Mouse (Mus musculus) limb, embryonic 10.5 days (tissue): ENCODE measurements at regions not wholly inside any gene's neighbourhood (a gene's known extent, or its start where the extent isn't known, plus 50 kb on each side); places are given as distances from the start of the nearest gene placed in this dataset.
A peak's percentile ranks its signal among the peaks of the same experiment; 100 is the strongest.

ENCODE experiments used
- DNase-seq: peaks from one replicate; pipeline ENCODE4 v3.0.0-alpha.2; 2017; ENCODE audit warnings: low spot score
- H3K27ac ChIP-seq: fragments of 300-500 bp; sonication (generic); 2 replicates; pipeline ENCODE4 v1.5.1; 2016; ENCODE audit warnings: mild to moderate bottlenecking
- H3K27me3 ChIP-seq: fragments of 300-500 bp; sonication (generic); 2 replicates; pipeline ENCODE4 v1.6.1; 2016; ENCODE audit warnings: low read depth, mild to moderate bottlenecking; ENCODE audit not compliant: poor library complexity, severe bottlenecking
- H3K36me3 ChIP-seq: fragments of 300-500 bp; sonication (generic); 2 replicates; pipeline ENCODE4 v1.6.1; 2016; ENCODE audit warnings: mild to moderate bottlenecking, moderate library complexity
- H3K4me1 ChIP-seq: fragments of 300-500 bp; sonication (generic); 2 replicates; pipeline ENCODE4 v1.6.1; 2016
- H3K4me3 ChIP-seq: fragments of 300-500 bp; sonication (generic); 2 replicates; pipeline ENCODE4 v1.5.1; 2016; ENCODE audit warnings: mild to moderate bottlenecking, moderate library complexity
- H3K9me3 ChIP-seq: fragments of 300-500 bp; sonication (generic); replicated peaks from 2 replicates; pipeline ENCODE4 v1.6.1; 2016; ENCODE audit warnings: mild to moderate bottlenecking
- WGBS: fragments of 180-500 bp; shearing (Covaris S2); methylation state at CpG from one replicate; pipeline ENCODE4 v1.1.7; 2016; 5-methylcytosine and 5-hydroxymethylcytosine counted together

GRCm38 (mm10) chr1:90397355-90397754 lies 193.6 kb downstream of the Ackr3 start:
- no peak overlapping the region for H3K4me3 ChIP-seq
- peaks cover 15% of the 10 kb centered on the region; the same call in 1 of the 2 replicates for H3K27me3 ChIP-seq
- H3K27ac ChIP-seq = peak overlapping the region; percentile 31; the same call in 1 of the 2 replicates
- no peaks in the 10 kb centered on the region for H3K36me3 ChIP-seq
- peak; percentile 37 for DNase-seq
- H3K4me1 ChIP-seq = peaks cover 14% of the 10 kb centered on the region
- 37% methylated on average over 5 of the region's 5 CpGs for WGBS
- no peaks in the 10 kb centered on the region for H3K9me3 ChIP-seq

DNA sequence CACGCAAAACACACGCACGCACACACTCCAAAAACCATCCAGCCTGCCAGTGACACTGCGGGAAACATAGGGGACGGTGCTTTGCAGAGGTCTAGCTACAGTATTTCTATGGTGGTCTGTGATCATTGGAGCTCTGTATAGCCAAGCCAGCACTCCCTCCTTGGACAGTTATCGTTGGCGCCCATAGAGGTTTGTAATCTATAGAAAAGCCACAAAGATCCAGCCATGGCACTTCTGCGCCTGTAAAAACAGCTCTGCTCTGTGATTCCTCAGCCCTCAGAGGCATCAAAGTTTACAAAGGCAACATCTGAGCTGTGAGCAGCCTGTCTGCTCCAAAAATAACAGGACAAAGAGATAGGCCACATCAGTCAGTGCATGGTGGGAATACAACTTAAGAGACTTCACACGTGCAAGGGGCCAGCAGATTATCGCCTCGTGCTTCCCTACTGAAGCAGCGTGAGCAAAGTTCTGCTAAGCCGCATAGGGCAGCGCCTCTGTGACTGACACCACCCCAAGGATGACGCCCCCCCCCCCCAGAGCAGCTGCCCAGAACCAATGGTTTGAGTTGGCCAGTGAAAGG lies 194.7 kb downstream of the Ackr3 start:
- Histone ChIP-seq H3K4me1 (peaks cover 14% of the 10 kb centered on the region), H3K27me3 (peaks cover 15% of the 10 kb centered on the region; the same call in 1 of the 2 replicates), H3K36me3 (no peaks in the 10 kb centered on the region), H3K9me3 (no peaks in the 10 kb centered on the region), H3K4me3 (no peak overlapping the region), H3K27ac (peak overlapping the region; percentile 12; the same call in 1 of the 2 replicates)
- DNase-seq = no peak
- WGBS = 86% methylated on average over 15 of the region's 15 CpGs

- Histone ChIP-seq H3K4me1 (peaks cover 18% of the 10 kb centered on the region), H3K9me3 (no peaks in the 10 kb centered on the region), H3K36me3 (no peaks in the 10 kb centered on the region), H3K4me3 (no peak overlapping the region), H3K27me3 (peaks cover 5% of the 10 kb centered on the region; the same call in 1 of the 2 replicates), H3K27ac (no peak overlapping the region)
- no peak for DNase-seq
- WGBS = 88% methylated on average over 6 of the region's 6 CpGs
Observed at GRCm38 (mm10) chr1:90403057-90403456, 199.3 kb downstream of the Ackr3 start.

DNA sequence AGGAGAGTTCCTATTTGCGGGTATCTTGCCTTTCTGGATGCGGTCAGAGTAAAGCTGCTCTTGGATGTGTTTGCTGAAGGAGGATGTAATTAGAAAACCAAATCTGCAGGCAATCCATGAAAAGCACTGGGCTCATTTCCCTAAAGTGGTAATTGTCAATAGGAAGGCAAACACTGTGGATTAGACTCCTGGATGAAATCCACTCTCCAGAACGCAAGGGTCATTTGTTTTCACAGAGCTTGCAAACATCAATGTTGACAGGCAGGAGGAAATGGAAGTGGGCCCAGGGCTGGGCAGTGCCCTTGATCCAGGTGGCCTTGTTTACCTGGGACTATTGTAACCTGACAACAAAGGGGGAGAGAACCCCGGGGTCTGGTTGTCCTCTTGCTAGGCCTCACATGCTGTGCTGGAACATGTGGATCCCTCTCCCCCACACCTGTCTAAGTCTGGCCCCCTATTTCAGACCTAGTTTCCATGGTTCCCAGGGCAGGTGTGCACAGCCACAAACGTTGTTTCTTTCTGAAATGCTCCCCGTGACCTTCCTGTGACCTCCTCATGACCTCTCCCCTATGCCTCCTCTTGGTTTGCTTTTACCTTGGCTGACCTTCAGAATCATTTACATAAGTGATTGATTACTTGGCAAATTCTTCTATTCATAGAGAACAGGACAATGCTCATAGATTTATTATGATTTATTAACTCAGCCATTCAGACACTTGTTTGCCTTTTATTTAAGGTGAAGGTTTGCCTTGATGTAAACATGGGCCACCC lies 197.9 kb upstream of the Cops8 start:
- DNase-seq = peak; percentile 31
- Histone ChIP-seq H3K4me1 (peaks cover 18% of the 10 kb centered on the region), H3K27ac (0 out of 2 replicates have a peak overlapping the region, but pooled peaks have one; percentile 51), H3K36me3 (no peaks in the 10 kb centered on the region), H3K27me3 (no peaks in the 10 kb centered on the region; the same call in 1 of the 2 replicates), H3K4me3 (no peak overlapping the region), H3K9me3 (no peaks in the 10 kb centered on the region)
- WGBS = 54% methylated on average over 6 of the region's 6 CpGs

DNA sequence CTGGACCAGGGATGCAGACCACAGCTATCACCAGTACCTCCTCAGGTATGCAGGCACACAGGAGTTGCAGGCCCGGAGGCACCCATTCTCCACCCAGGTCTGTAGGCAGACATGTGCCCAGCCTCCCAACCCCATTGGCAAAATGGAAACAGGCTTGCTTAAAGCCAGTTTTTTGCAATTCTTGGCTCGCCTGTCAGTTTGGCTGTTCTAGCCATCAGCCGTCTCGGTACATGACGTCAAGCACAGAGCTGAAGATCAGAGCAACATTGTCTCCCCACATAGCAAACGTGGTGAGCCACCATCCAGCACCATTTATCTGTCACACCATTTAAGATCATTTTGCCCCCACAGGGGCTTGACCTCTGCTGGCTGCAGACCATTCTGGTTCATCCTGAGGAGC lies 196.1 kb upstream of the Cops8 start:
- Histone ChIP-seq H3K36me3 (no peaks in the 10 kb centered on the region), H3K9me3 (no peaks in the 10 kb centered on the region), H3K27ac (no peak overlapping the region), H3K4me3 (no peak overlapping the region), H3K4me1 (peaks cover 18% of the 10 kb centered on the region), H3K27me3 (no peaks in the 10 kb centered on the region)
- WGBS = 79% methylated on average over 6 of the region's 6 CpGs
- no peak for DNase-seq

- no peak overlapping the region for H3K27ac ChIP-seq
- H3K27me3 ChIP-seq = no peaks in the 10 kb centered on the region
- H3K4me1 ChIP-seq = peaks cover 28% of the 10 kb centered on the region
- 93% methylated on average over 16 of the region's 16 CpGs for WGBS
- DNase-seq = no peak
- H3K36me3 ChIP-seq = no peaks in the 10 kb centered on the region
- H3K4me3 ChIP-seq = no peak overlapping the region
- no peaks in the 10 kb centered on the region for H3K9me3 ChIP-seq
Observed at GRCm38 (mm10) chr1:90408504-90409215, 194.1 kb upstream of the Cops8 start.

DNA sequence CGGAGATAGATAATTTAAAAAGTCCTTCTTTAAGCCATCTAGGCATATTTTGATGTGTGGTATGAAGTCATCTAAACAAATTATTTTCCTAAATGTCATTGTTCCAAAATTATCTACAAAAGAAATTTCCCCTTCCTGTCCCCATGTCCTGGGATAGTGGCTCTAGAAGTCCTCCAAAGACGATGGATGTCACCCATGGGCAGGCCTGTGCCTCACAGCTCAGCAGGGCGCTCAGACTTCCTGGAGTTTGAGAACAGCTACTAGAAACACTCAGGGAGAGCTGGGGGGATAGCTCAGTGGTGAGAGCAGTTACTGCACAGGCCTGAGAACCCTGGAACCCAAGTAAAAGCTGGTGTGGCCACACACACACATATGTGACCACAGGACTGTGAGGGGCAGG lies 193.5 kb upstream of the Cops8 start:
- Histone ChIP-seq H3K4me3 (no peak overlapping the region), H3K4me1 (peaks cover 28% of the 10 kb centered on the region), H3K36me3 (no peaks in the 10 kb centered on the region), H3K9me3 (no peaks in the 10 kb centered on the region), H3K27ac (no peak overlapping the region), H3K27me3 (no peaks in the 10 kb centered on the region)
- DNase-seq = no peak
- 93% methylated on average over 3 of the region's 3 CpGs for WGBS

DNA sequence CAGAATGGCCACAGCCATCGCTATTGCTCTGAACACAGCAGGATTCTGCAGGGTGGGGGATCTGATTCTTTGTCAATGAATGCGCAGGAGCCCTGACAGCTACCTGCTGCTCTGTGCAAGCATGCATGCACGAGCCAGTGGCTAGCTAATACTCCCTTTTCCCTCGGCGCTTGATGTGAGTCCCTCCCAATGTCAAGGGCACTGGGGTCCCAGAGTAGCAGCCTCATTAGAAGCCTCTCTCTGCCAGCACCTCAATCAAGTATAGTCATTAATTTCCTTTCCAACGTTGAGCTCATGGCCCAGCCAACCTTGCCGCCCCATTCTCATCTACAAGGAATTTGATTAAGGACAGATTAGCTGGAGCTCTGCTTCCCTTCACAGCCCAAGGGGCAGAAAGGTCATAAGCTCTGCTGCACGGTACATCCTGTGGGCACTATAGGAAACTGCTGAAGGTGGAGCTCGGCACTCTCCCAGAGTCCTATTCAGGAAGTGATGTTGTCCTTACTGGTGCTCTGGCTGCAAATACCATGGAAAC lies 190.2 kb upstream of the Cops8 start:
- DNase-seq = no peak

GRCm38 (mm10) chr1:90414751-90415150 lies 188.0 kb upstream of the Cops8 start:
- 90% methylated on average over 4 of the region's 4 CpGs for WGBS
- Histone ChIP-seq H3K4me3 (no peak overlapping the region), H3K9me3 (no peaks in the 10 kb centered on the region), H3K4me1 (peaks cover 10% of the 10 kb centered on the region), H3K36me3 (no peaks in the 10 kb centered on the region), H3K27me3 (no peaks in the 10 kb centered on the region), H3K27ac (no peak overlapping the region)
- DNase-seq = no peak

More for the DNA sequence above, 190.2 kb upstream of the Cops8 start:
- no peak overlapping the region for H3K27ac ChIP-seq
- 45% methylated on average over 9 of the region's 9 CpGs for WGBS
- no peaks in the 10 kb centered on the region for H3K36me3 ChIP-seq
- H3K9me3 ChIP-seq = no peaks in the 10 kb centered on the region
- no peak overlapping the region for H3K4me3 ChIP-seq
- no peaks in the 10 kb centered on the region for H3K27me3 ChIP-seq
- H3K4me1 ChIP-seq = peaks cover 10% of the 10 kb centered on the region

DNA sequence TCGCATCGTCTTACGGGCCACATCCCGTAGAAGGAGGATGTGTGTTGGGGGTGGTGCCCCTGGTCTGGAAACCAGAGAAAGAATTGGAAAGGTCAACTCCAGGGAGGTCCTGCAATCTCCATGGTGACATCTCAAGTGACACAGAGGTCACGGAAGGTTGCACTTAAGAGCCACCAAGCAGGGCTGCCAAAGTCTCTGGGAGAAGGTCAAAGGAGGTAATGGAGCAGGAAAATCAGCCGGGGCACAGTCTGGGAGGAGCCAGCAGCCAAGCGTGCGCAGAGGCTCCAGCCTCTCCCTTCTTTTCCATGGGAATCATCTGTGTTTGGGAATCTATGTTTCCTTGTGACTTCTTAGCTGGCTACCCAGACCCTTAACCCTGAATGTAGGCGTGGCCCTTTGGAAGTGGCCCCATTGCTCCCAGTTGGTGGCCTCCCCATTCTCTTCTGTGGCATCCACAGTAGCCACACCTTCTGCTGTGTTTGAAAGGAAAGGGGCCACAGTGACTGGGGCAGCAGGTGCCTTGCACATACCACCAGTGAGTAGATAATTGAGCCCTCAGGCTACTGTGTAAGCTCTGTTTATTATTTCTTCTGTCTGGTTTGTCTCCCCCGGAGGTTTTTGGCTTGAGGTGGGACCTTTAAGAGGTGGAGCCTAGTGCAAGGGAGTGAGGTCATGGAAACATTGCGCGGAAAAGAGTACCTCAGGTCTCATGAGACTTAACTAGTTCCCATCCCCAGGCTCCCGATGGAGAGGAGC lies 178.5 kb upstream of the Cops8 start:
- no peaks in the 10 kb centered on the region for H3K9me3 ChIP-seq
- H3K4me1 ChIP-seq = peaks cover 15% of the 10 kb centered on the region
- 0 out of 2 replicates have a peak, but pooled peaks cover 7% of the 10 kb centered on the region for H3K27me3 ChIP-seq
- no peak overlapping the region for H3K4me3 ChIP-seq
- no peak for DNase-seq
- 56% methylated on average over 13 of the region's 13 CpGs for WGBS
- H3K36me3 ChIP-seq = no peaks in the 10 kb centered on the region
- peak overlapping the region; percentile 6; the same call in 1 of the 2 replicates for H3K27ac ChIP-seq

DNA sequence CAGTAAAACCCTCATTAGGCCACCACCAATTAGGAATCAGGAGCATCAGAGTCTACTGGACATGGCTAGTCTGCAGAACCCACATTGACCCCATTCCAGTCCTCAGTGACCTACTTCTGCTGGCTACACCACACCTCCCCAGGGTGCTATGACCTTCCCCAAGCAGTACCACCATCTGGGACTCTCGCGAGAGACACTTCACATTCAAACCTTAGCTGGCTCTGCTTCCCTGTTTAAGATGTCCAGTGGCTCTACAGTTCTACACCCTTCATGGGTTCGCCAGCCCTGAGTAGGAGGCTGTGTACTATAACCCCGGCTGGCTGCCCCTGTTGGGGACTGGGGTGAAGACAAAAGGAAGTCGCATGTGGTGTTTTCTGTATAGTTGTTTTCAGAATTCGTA lies 174.4 kb upstream of the Cops8 start:
- WGBS = 96% methylated on average over 6 of the region's 6 CpGs
- DNase-seq = no peak
- Histone ChIP-seq H3K4me3 (no peak overlapping the region), H3K36me3 (no peaks in the 10 kb centered on the region), H3K27me3 (no peaks in the 10 kb centered on the region), H3K4me1 (peaks cover 39% of the 10 kb centered on the region), H3K27ac (no peak overlapping the region), H3K9me3 (no peaks in the 10 kb centered on the region)

GRCm38 (mm10) chr1:90428774-90429173 lies 174.0 kb upstream of the Cops8 start:
- Histone ChIP-seq H3K36me3 (no peaks in the 10 kb centered on the region), H3K4me1 (peaks cover 44% of the 10 kb centered on the region), H3K4me3 (no peak overlapping the region), H3K27me3 (no peaks in the 10 kb centered on the region), H3K27ac (no peak overlapping the region; the same call in 1 of the 2 replicates), H3K9me3 (no peaks in the 10 kb centered on the region)
- 93% methylated on average over 7 of the region's 7 CpGs for WGBS
- DNase-seq = no peak
